Mouse (Mus musculus) spleen, postnatal 14 days (tissue): ENCODE measurements around the gene Mfsd1.

ENCODE experiments used
- DNase-seq, 2 experiments: peaks; one replicate each; pipeline ENCODE4 v3.0.0; 2021 to 2022; ENCODE audit warnings: low spot score in 2 of 2

The Mfsd1 gene

GRCm38 (mm10) chr3:67624629-67625028 lies 42.1 kb downstream of the Mfsd1 start:
- no peak for DNase-seq

GRCm38 (mm10) chr3:67643135-67643534 lies 60.6 kb downstream of the Mfsd1 start:
- DNase-seq, result no peak

DNA sequence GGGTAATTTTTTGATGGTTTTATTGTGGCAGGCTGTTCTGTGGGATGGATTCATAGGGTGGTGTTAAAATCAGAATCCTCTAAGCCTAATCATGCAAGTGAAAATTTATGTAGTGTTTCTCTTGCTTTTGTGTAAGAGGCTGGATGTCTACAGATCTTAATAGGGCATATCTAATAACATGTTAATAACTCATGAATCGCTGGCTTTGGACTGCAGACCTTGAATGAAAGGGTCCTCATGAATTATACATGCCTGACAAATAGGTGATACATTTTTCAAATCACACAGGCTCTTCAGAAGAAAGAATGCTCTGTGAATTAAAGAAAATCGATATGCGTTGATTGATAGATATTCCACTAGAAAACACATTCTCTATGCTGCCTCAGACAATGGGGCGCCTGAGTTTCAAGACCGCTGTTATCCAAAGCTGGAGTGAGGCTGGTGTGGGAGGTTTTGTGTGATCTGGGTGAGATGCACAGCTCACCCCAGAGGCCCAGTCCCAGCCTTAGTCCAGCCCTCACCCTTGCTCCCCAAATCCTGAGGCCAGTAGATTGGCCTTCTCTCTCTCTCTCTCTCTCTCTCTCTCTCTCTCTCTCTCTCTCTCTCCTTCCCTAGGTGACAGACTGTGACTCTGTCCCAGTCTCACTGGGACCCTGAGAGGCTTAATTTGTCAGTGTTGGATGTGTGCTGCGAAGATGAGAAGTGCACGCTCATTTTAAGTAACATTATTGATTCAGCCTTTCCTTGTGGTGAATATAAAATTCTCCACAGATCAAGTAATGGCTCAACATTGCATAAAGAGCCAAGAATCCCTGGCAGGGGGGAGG lies 63.3 kb downstream of the Mfsd1 start:
- DNase-seq, result no peak
